Mouse (Mus musculus) embryonic facial prominence, embryonic 13.5 days (tissue): ENCODE measurements around the gene Skil. TPM values are rescaled to one million over a fixed set of nuclear protein-coding genes. Genes with fewer than 3 reads are reported as not detected.

Experiments
- ATAC-seq: fragments of 200-750 bp; cut with Nextera tagmentation; 2 replicates; pipeline ENCODE4 v1.8.0; 2017; ENCODE audit warnings: low read depth; ENCODE audit not compliant: insufficient number of reproducible peaks, insufficient read depth, low FRiP score, low TSS enrichment
- H3K27ac ChIP-seq: fragments of 300-500 bp; sonication (generic); 2 replicates; pipeline ENCODE4 v1.5.1; 2015; ENCODE audit warnings: moderate library complexity, mild to moderate bottlenecking, inconsistent platforms
- H3K27me3 ChIP-seq: fragments of 300-500 bp; sonication (generic); 2 replicates; pipeline ENCODE4 v1.6.1; 2015; ENCODE audit warnings: mild to moderate bottlenecking, inconsistent platforms
- H3K36me3 ChIP-seq: fragments of 300-500 bp; sonication (generic); 2 replicates; pipeline ENCODE4 v1.6.1; 2015; ENCODE audit warnings: mild to moderate bottlenecking, inconsistent platforms
- H3K4me1 ChIP-seq: fragments of 300-500 bp; sonication (generic); 2 replicates; pipeline ENCODE4 v1.6.1; 2015; ENCODE audit warnings: inconsistent platforms
- H3K4me2 ChIP-seq: fragments of 300-500 bp; sonication (generic); 2 replicates; pipeline ENCODE4 v1.6.1; 2015; ENCODE audit warnings: moderate library complexity, mild to moderate bottlenecking, inconsistent platforms
- H3K4me3 ChIP-seq: fragments of 300-500 bp; sonication (generic); 2 replicates; pipeline ENCODE4 v1.5.1; 2015; ENCODE audit warnings: mild to moderate bottlenecking, inconsistent platforms
- H3K9ac ChIP-seq: fragments of 300-500 bp; sonication (generic); 2 replicates; pipeline ENCODE4 v1.6.1; 2015; ENCODE audit warnings: mild to moderate bottlenecking, inconsistent platforms
- H3K9me3 ChIP-seq: fragments of 300-500 bp; sonication (generic); 2 replicates; pipeline ENCODE4 v1.6.1; 2016; ENCODE audit warnings: inconsistent platforms
- WGBS: fragments of 180-500 bp; shearing (Covaris S2); methylation state at CpG from one replicate; pipeline ENCODE4 v1.1.7; 2015; ENCODE audit warnings: mixed read lengths; 5-methylcytosine and 5-hydroxymethylcytosine counted together
- polyA plus RNA-seq: library from polyadenylated mRNA; unstranded; fragments of >200 nt; fragmentation: Nextera tagmentation; extraction: Ambion mirVana; gene quantifications from 2 replicates; pipeline ENCODE4 v1.2.1, GENCODE M21; 2015

Skil gene
- polyA plus RNA-seq, 1 experiment from 2014 or later, result 18.4 TPM

DNA sequence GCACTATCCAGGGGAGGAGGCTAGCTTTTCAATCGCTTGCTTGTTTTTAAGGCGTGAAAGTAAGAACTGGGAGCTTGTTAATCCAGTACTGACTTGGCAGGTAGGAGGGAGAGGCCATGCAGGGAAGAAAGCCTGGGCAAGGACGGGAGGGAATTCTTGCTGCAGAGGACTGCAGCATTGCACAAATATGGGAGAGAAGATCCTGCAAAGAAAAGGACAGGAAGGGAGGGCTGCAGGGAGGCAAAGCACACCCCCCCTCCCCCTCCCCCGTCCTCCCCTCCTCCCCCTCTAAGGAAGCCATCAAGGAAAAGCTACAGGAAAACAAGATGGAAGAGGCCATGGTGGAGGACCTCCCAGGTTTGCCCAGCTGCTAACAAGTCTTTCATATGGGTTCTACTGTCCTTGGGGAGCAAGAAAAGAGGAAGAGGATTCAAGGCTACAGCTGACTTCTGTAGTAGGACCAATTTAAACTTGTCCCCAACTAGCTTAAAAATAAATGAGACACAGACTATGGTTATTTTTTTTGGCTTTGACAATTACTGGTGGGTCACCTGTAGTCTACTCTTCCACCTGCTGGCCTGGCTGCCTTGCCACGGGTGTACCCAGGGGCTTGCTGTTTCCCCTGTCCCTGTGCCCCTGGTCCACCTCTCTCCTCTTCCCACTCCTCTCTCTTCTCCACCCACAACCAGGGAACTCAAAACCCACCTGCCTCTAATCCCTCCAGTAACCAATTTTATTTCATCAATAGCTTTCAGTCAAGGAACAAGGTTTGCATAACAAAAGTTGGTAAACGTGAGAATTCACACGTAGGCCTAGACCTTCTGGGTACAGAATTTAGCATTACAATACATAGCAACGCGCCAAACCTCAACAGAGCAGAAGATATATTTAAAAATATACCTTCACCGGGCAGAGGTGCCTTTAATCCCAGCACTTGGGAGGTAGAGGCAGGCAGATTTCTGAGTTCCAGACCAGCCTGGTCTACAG, 5.8 kb upstream of the Skil start:
- WGBS, result 40% methylated on average over 10 of the region's 10 CpGs
- no peaks in the 10 kb centered on the region for H3K36me3 ChIP-seq
- H3K9ac ChIP-seq, result no peak overlapping the region
- no peaks in the 10 kb centered on the region for H3K9me3 ChIP-seq
- no peak overlapping the region for H3K27ac ChIP-seq
- no peak overlapping the region for H3K4me2 ChIP-seq
- H3K27me3 ChIP-seq, result no peaks in the 10 kb centered on the region
- no peak for ATAC-seq
- H3K4me3 ChIP-seq, result no peak overlapping the region
- peaks cover 9% of the 10 kb centered on the region for H3K4me1 ChIP-seq

DNA sequence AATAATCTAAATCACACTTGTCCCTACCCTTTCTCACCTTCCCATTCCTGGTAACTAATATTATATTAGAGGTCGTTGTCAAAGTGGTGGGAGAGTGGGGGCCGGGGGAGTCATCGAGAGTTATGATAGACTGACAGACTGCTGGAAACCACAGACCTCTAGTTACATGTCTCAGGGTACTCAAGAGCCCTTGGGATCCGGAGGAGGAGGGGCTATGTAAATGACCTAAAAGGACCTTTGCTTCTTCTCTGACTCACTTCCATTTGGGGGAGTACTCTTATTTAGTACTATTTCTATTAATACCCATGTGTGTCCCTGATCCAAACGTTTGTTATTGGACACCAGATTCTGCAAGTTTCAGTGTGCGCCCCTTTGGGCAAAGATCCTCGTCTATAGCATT, 4.9 kb upstream of the Skil start:
- no peak for ATAC-seq
- WGBS, result 58% methylated on average over 7 of the region's 7 CpGs
- no peak overlapping the region for H3K27ac ChIP-seq

GRCm38 (mm10) chr3:31093196-31093595, 1.7 kb upstream of the Skil start:
- Histone ChIP-seq H3K9ac (peak overlapping the region; percentile 90), H3K4me2 (peak overlapping the region; percentile 79), H3K27me3 (no peaks in the 10 kb centered on the region), H3K27ac (peak overlapping the region; percentile 98), H3K4me3 (peak overlapping the region; percentile 89), H3K9me3 (no peaks in the 10 kb centered on the region), H3K4me1 (peaks cover 20% of the 10 kb centered on the region), H3K36me3 (no peaks in the 10 kb centered on the region)
- no peak for ATAC-seq
- WGBS, result 3% methylated on average over 13 of the region's 13 CpGs

More for the DNA sequence above, 4.9 kb upstream of the Skil start:
- Histone ChIP-seq H3K4me3 (no peak overlapping the region), H3K36me3 (no peaks in the 10 kb centered on the region), H3K4me2 (no peak overlapping the region), H3K9ac (no peak overlapping the region), H3K27me3 (no peaks in the 10 kb centered on the region), H3K4me1 (peaks cover 7% of the 10 kb centered on the region; the same call in 1 of the 2 replicates), H3K9me3 (no peaks in the 10 kb centered on the region)

DNA sequence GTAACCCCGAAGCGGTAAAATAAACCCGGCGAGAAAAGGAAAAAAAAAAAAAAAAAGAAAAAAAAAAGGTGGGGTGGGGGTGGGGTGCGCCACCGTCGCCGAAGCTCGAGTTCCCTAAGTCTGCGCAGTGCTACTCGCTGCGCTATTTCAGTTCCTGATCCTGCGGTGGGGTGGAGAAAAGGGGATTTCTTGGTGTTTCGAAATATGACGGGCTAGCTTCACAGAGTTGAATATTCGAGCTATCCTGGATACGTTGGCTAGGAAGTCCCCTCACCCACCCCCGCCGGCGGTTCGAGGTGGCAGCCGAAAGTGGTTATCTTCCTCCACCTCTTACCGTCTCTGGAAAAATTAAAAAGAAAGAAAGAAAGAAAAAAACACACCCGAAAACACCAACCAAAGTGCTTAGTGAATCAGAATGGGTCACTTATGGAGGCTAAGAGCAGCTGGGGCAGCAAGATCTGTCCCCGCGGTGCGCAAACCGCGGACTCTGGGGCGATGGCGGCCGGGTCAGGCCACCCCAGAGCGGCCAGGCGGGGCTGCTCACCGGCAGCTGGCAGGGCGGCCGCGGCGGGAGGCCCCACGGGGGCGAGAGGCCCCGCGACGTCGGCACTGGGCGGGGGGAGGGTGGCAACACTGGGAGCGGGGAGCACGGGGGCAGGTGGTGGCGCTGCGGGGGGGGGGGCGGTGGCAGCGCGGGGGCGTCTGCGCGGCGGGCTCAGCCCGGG, 1.1 kb upstream of the Skil start:
- no peaks in the 10 kb centered on the region for H3K9me3 ChIP-seq
- WGBS, result under 1% methylated on average over 44 of the region's 58 CpGs
- peak overlapping the region; percentile 89 for H3K4me3 ChIP-seq
- H3K4me1 ChIP-seq, result peaks cover 25% of the 10 kb centered on the region
- no peaks in the 10 kb centered on the region for H3K27me3 ChIP-seq
- H3K36me3 ChIP-seq, result peaks cover 4% of the 10 kb centered on the region; the same call in 1 of the 2 replicates
- H3K9ac ChIP-seq, result peak overlapping the region; percentile 90
- ATAC-seq, result peak; percentile 49
- H3K27ac ChIP-seq, result peak overlapping the region; percentile 98
- peak overlapping the region; percentile 79 for H3K4me2 ChIP-seq

- H3K27me3 ChIP-seq, result no peaks in the 10 kb centered on the region
- H3K9ac ChIP-seq, result peak overlapping the region; percentile 90
- H3K4me2 ChIP-seq, result peak overlapping the region; percentile 79
- peaks cover 33% of the 10 kb centered on the region for H3K4me1 ChIP-seq
- H3K4me3 ChIP-seq, result peak overlapping the region; percentile 89
- ATAC-seq, result peak; percentile 17; the same call in 1 of the 2 replicates
- H3K36me3 ChIP-seq, result peaks cover 4% of the 10 kb centered on the region; the same call in 1 of the 2 replicates
- peak overlapping the region; percentile 98 for H3K27ac ChIP-seq
- under 1% methylated on average over 35 of the region's 39 CpGs for WGBS
- H3K9me3 ChIP-seq, result no peaks in the 10 kb centered on the region
Measured at GRCm38 (mm10) chr3:31095179-31095490, 277 bp downstream of the Skil start.

- Histone ChIP-seq H3K27me3 (no peaks in the 10 kb centered on the region), H3K9ac (peak overlapping the region; percentile 90), H3K4me3 (peak overlapping the region; percentile 89), H3K4me1 (peaks cover 35% of the 10 kb centered on the region), H3K9me3 (no peaks in the 10 kb centered on the region), H3K27ac (peak overlapping the region; percentile 98), H3K4me2 (peak overlapping the region; percentile 79), H3K36me3 (peaks cover 4% of the 10 kb centered on the region; the same call in 1 of the 2 replicates)
- WGBS, result under 1% methylated on average over 33 of the region's 33 CpGs
- no peak; the same call in 1 of the 2 replicates for ATAC-seq
Measured at GRCm38 (mm10) chr3:31095491-31096154, 765 bp downstream of the Skil start.

DNA sequence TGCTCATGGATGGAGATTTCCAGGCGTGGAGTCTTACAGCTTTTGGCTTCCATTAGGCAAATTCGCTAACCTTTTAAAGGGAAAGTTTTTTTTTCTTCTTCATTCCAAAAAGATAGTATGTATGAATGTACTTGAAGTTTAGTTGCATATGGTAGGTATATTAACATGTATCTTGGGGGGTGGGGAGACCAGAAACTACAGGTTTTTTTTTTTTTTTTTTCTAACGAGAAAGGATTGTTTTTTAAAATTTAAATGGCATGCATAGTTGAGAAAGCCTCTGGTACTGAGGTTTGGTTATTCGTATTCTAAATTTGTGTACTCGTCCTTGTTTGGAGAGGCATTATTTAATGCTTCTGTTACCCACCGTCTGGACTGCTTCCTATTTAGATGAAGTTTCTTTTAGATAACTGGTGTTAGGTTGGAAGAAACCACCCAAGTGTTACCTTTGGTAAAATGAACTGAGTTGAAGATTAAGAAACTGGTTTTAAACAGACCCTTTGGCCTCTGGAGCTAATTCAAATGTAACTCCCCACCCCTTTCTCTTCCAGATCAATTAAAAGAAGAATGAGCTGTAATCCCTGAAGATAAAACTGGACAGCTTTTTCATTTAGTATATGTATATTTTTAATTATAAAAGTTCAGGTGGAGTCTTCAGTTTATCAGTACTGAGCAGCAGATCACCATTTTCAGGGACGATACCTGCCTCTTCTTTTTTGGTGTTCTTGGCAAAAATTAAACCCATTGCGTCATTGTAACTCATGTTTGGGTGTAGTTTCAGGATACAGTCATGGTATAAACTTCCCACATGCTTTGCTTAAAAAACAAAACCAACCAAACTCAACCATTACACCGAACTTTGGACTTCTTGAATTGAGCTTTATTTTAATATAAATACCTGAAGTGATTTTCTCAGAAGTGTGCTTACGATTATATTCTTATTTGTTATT, 1.6 kb downstream of the Skil start:
- peak overlapping the region; percentile 90 for H3K9ac ChIP-seq
- peak overlapping the region; percentile 79 for H3K4me2 ChIP-seq
- peaks cover 36% of the 10 kb centered on the region for H3K4me1 ChIP-seq
- H3K27me3 ChIP-seq, result no peaks in the 10 kb centered on the region
- peaks cover 4% of the 10 kb centered on the region; the same call in 1 of the 2 replicates for H3K36me3 ChIP-seq
- no peaks in the 10 kb centered on the region for H3K9me3 ChIP-seq
- peak overlapping the region; percentile 98 for H3K27ac ChIP-seq
- WGBS, result 39% methylated on average over 10 of the region's 10 CpGs
- H3K4me3 ChIP-seq, result peak overlapping the region; percentile 89
- ATAC-seq, result no peak

- WGBS, result 85% methylated on average over 13 of the region's 13 CpGs
- Histone ChIP-seq H3K4me1 (peaks cover 39% of the 10 kb centered on the region), H3K9ac (no peak overlapping the region), H3K4me3 (peak overlapping the region; percentile 2; the same call in 1 of the 2 replicates), H3K9me3 (no peaks in the 10 kb centered on the region), H3K4me2 (peak overlapping the region; percentile 32; the same call in 1 of the 2 replicates), H3K27me3 (no peaks in the 10 kb centered on the region), H3K27ac (no peak overlapping the region), H3K36me3 (peaks cover 4% of the 10 kb centered on the region; the same call in 1 of the 2 replicates)
- no peak for ATAC-seq
Measured at GRCm38 (mm10) chr3:31097102-31097720, 2.4 kb downstream of the Skil start.

- Histone ChIP-seq H3K27me3 (no peaks in the 10 kb centered on the region), H3K4me2 (peak overlapping the region; percentile 32), H3K9ac (no peak overlapping the region), H3K9me3 (no peaks in the 10 kb centered on the region), H3K36me3 (peaks cover 4% of the 10 kb centered on the region; the same call in 1 of the 2 replicates), H3K27ac (no peak overlapping the region), H3K4me3 (peak overlapping the region; percentile 2; the same call in 1 of the 2 replicates), H3K4me1 (peaks cover 39% of the 10 kb centered on the region)
- no peak for ATAC-seq
- WGBS, result 70% methylated on average over 11 of the region's 11 CpGs
Measured at GRCm38 (mm10) chr3:31097976-31098375, 3.1 kb downstream of the Skil start.

DNA sequence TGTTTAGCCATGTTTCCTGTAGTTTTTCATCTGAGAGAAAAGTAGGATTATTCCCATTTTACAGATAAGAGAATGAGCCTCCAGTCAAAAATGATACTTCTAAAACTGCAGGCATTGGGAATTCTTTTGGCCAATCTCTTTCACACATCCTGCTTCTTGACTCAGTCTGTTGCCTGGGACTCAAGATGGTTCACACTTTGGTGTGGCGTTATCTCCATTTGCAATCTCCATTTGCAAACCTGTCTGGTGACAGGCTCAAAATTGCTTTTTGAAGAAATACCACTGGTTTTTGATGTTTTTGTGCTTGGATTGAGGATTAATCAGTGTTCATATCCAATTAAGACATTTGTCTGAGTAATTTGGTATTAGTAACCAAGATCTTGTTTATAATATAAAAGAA, 3.7 kb downstream of the Skil start:
- peak overlapping the region; percentile 32 for H3K4me2 ChIP-seq
- WGBS, result 76% methylated on average over 1 of the region's 1 CpGs

More for the DNA sequence above, 3.7 kb downstream of the Skil start:
- H3K27me3 ChIP-seq, result no peaks in the 10 kb centered on the region
- no peak overlapping the region for H3K27ac ChIP-seq
- H3K36me3 ChIP-seq, result peaks cover 4% of the 10 kb centered on the region; the same call in 1 of the 2 replicates
- no peak overlapping the region for H3K9ac ChIP-seq
- H3K9me3 ChIP-seq, result no peaks in the 10 kb centered on the region
- H3K4me3 ChIP-seq, result no peak overlapping the region
- ATAC-seq, result no peak
- peaks cover 35% of the 10 kb centered on the region for H3K4me1 ChIP-seq
